ENCODE assay signal across 21 mouse cellular contexts in the genomic region with DNA sequence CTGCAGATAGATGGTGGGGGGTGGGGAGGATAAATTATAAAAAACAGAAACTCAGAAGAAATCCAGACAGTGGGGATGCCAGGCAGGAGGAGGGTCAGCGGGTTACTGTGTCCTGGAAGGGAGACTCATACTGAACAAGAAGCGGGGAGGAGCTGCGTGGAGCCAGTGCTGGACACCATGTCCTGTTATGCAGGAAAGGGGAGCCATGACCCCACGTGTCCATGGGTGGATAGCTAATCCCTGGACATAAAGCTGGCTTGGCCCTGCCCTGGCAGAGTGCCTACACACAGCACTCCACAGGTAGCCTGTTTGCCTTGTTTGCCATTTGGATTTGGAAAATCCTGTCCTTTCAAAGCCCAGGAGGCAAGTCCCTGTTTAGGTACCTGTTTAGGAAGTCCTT. TPM values are rescaled to one million over a fixed set of nuclear protein-coding genes. Genes with fewer than 3 reads are reported as not detected.
"Had no signal": no experiment of that assay in that cellular context is flagged by ENCODE, and none has a peak within 500 bp of the region (broad histone marks: within the 10 kb centered on the region; RNA-seq: fewer than 3 reads in every experiment).

No protein-coding gene starts in this region.

- H3K27ac ChIP-seq: liver, embryonic 14.5 days; lung, embryonic 15.5 days; macrophage; neural tube, embryonic 12.5 days; stomach, embryonic 15.5 days; stomach, postnatal 0 days had no signal

- ATAC-seq: lung, postnatal 0 days had no signal

- H3K27me3 ChIP-seq: lung, embryonic 15.5 days; neural tube, embryonic 12.5 days; stomach, embryonic 15.5 days had no signal

- H3K4me3 ChIP-seq: lung, embryonic 15.5 days; megakaryocyte, embryonic 14.5 days; neural tube, embryonic 12.5 days; stomach, embryonic 15.5 days had no signal

- H3K9ac ChIP-seq: liver, embryonic 14.5 days; lung, embryonic 15.5 days; neural tube, embryonic 12.5 days; stomach, embryonic 15.5 days had no signal

- H3K4me1 ChIP-seq: lung, embryonic 15.5 days; stomach, embryonic 15.5 days had no signal

- H3K4me2 ChIP-seq: lung, embryonic 15.5 days; neural tube, embryonic 12.5 days; stomach, embryonic 15.5 days had no signal

- DNase-seq: lung, adult 2 months; midbrain, embryonic 14.5 days; right cerebral cortex, postnatal 14 days; thymus, adult 2 months; thymus, postnatal 36 days had no signal

- H3K9me3 ChIP-seq: lung, embryonic 15.5 days; neural tube, embryonic 12.5 days; stomach, embryonic 15.5 days had no signal

- H3K36me3 ChIP-seq: lung, embryonic 15.5 days; neural tube, embryonic 12.5 days; stomach, embryonic 15.5 days had no signal

RNA-seq across cellular contexts. Expression of a gene that starts 4.6 kb away (rescaled TPM):
- total RNA-seq: megakaryocyte progenitor cell, adult 5-6 weeks; midbrain, postnatal 0 days; monocyte, adult 5-6 weeks; neutrophil, adult 5-6 weeks had no signal
- polyA plus RNA-seq: liver, embryonic 14.5 days; liver, embryonic 16.5 days; lung, adult 2 months; lung, embryonic 15.5 days; lung, postnatal 0 days; macrophage; midbrain, embryonic 14.5 days; midbrain, postnatal 0 days; neural tube, embryonic 12.5 days; neural tube, embryonic 14.5 days; spleen, adult 2 months; stomach, embryonic 15.5 days; stomach, postnatal 0 days; testis, adult 2 months; thymus, adult 2 months had no signal
